Mouse (Mus musculus): ENCODE measurements at regions not wholly inside any gene's neighbourhood (a gene's known extent, or its start where the extent isn't known, plus 50 kb on each side); places are given as distances from the start of the nearest gene placed in this dataset.

DNA sequence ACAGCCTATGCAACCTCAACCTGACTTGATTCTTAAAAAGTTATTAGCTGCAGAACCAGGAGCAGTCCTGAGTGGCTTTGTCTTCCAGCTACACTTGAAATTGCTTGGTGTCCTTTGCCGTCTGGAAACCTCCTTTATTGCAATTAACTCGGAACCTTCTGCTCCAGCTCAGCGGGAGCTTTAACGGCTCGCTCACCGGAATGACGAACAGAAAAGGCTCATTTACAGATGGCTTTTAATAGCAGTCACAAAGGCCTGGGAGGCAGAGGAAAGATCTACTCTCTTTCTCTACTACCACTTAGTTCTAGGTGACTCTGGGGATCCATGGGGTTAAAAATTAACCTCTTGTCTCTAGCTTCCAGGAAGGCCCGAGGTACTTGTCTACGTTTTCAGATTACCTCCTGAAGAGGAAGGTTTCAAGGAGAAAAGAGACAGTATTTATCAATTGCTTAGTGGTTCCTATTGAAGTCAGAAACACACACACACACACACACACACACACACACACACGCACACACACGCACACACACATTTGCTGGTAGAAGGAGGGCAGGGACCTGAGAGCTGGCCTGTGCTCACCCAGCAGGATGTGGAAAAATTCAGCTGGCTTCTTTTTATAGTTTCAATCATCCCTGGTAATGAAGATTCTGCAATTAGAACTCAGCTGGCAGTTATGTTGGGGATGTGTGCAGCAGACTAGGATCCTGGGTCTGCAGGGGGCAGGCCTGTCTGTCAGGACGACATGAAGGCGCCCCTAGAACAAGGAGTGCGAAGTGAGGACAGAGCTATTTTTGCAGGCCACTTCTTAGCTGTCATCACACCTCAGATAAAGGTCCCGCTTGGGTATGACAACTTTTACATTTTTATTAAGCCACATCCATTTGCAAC is 62.4 kb upstream of the Man1a2 start:
- WGBS = 57% methylated on average over 15 of the region's 15 CpGs
- Histone ChIP-seq H3K4me2 (replicated peaks) (no peak overlapping the region), H3K27me3 (no peaks in the 10 kb centered on the region), H3K9me3 (no peaks in the 10 kb centered on the region), H3K4me3 (no peak overlapping the region), H3K36me3 (no peaks in the 10 kb centered on the region), H3K9ac (replicated peaks) (no peak overlapping the region), H3K4me1 (no peaks in the 10 kb centered on the region), H3K27ac (replicated peaks) (no peak overlapping the region)
- ATAC-seq (ENCODE audit: low FRiP score, low read depth) = no peak

DNA sequence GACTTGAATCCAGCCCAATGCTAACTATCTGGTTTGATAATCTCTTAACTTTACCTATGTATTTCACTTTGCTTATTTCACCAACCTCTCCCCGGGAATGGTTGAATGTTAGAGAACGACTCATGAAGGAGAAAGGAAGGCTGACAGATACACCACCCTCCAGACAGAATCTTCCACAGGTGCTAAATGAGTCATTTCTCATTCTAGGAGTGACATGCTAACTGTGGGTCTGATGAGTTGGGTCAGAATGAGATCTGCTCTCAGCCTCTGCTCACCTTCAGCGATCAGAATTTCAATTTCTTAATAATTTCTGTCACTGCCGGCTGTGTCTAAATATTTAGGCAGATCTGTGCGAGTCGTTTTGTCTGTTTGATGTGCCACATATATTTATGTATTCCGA is 52.4 kb upstream of the Man1a2 start:
- Histone ChIP-seq H3K27me3 (0 out of 2 replicates have a peak, but pooled peaks cover 9% of the 10 kb centered on the region), H3K36me3 (no peaks in the 10 kb centered on the region), H3K4me3 (no peak overlapping the region), H3K27ac (replicated peaks) (no peak overlapping the region), H3K9me3 (no peaks in the 10 kb centered on the region), H3K4me2 (replicated peaks) (no peak overlapping the region), H3K9ac (replicated peaks) (no peak overlapping the region), H3K4me1 (no peaks in the 10 kb centered on the region)
- ATAC-seq (ENCODE audit: low FRiP score, low read depth) = no peak
- WGBS = 90% methylated on average over 7 of the region's 7 CpGs

DNA sequence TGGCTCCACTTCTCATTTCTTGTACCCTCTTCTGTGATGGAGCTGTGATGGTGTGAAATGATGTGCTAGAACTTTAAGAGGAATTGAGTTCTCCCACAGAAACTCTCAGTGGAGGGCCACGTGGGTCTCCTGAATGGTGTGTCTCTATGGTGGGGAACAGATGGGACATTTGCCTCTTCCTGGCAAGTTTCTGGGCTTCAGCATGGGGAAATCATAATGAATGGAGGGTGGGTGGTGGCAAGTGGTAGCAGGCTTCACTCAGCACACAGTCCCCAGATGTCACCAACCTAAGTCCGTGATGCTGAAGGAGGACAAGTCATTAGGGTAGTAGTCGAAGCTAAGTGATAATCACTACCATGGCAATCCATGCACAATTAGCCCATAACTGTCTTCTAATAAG is 51.2 kb upstream of the Man1a2 start:
- Histone ChIP-seq H3K36me3 (no peaks in the 10 kb centered on the region), H3K27ac (replicated peaks) (no peak overlapping the region), H3K4me2 (replicated peaks) (no peak overlapping the region), H3K9me3 (no peaks in the 10 kb centered on the region), H3K4me3 (no peak overlapping the region), H3K27me3 (0 out of 2 replicates have a peak, but pooled peaks cover 9% of the 10 kb centered on the region), H3K9ac (replicated peaks) (no peak overlapping the region), H3K4me1 (no peaks in the 10 kb centered on the region)
- WGBS = 82% methylated on average over 3 of the region's 3 CpGs
- no peak for ATAC-seq (ENCODE audit: low FRiP score, low read depth)

Measured in midbrain, embryonic 12.5 days (tissue).